Mouse (Mus musculus) ES-Bruce4 (cell line): ENCODE data around the gene Dmd. TPM values are rescaled to one million over a fixed set of nuclear protein-coding genes. Genes with fewer than 3 reads are reported as not detected.

ENCODE experiments used
- H3K27ac ChIP-seq: 2 replicates; pipeline ENCODE4 v1.5.1; 2012; ENCODE audit warnings: low read length, inconsistent platforms; ENCODE audit not compliant: insufficient read depth
- H3K27me3 ChIP-seq: 2 replicates; pipeline ENCODE4 v1.6.1; 2012; ENCODE audit warnings: mild to moderate bottlenecking, low read length, inconsistent platforms; ENCODE audit not compliant: control insufficient read depth, poor library complexity, insufficient read depth, severe bottlenecking
- H3K36me3 ChIP-seq: 2 replicates; pipeline ENCODE4 v1.6.1; 2012; ENCODE audit warnings: inconsistent platforms, mild to moderate bottlenecking, low read length, moderate library complexity; ENCODE audit not compliant: control insufficient read depth, poor library complexity, insufficient read depth, severe bottlenecking
- H3K4me1 ChIP-seq: one replicate; pipeline ENCODE4 v1.8.1; 2011; ENCODE audit warnings: low read length; ENCODE audit not compliant: control insufficient read depth, insufficient read depth
- H3K4me3 ChIP-seq: 2 replicates; pipeline ENCODE4 v1.5.1; 2011; ENCODE audit warnings: low read depth, mild to moderate bottlenecking, low read length
- H3K9ac ChIP-seq: 2 replicates; pipeline ENCODE4 v1.6.1; 2012; ENCODE audit warnings: low read depth, mild to moderate bottlenecking, inconsistent platforms; ENCODE audit not compliant: poor library complexity, severe bottlenecking
- H3K9me3 ChIP-seq: replicated peaks from 2 replicates; pipeline ENCODE4 v1.6.1; 2012; ENCODE audit warnings: mild to moderate bottlenecking, low read length, inconsistent platforms; ENCODE audit not compliant: control insufficient read depth, poor library complexity, insufficient read depth, severe bottlenecking
- CTCF ChIP-seq: IDR thresholded peaks from one replicate; pipeline ENCODE4 v1.8.1; 2011; ENCODE audit warnings: low read depth, low read length
- EP300 ChIP-seq: IDR thresholded peaks from 2 replicates; pipeline ENCODE4 v1.6.1; 2011; ENCODE audit warnings: low read depth, low read length; ENCODE audit not compliant: insufficient read depth
- POLR2A ChIP-seq: IDR thresholded peaks from one replicate; pipeline ENCODE4 v1.8.1; 2011; ENCODE audit warnings: low read length; ENCODE audit not compliant: insufficient read depth
- polyA plus RNA-seq: library from polyadenylated mRNA; stranded (reverse); fragments of >200 nt; gene quantifications from 2 replicates; pipeline ENCODE4 v1.2.4, GENCODE M21; 2011; ENCODE audit warnings: low read depth; ENCODE audit not compliant: missing spikeins, insufficient read depth, insufficient read length

The Dmd gene
- polyA plus RNA-seq, 1 experiment, result 29.5 TPM

- Histone ChIP-seq H3K9me3 (no peaks in the 10 kb centered on the region), H3K4me1 (no peaks in the 10 kb centered on the region), H3K9ac (no peak overlapping the region), H3K36me3 (no peaks in the 10 kb centered on the region), H3K4me3 (no peak overlapping the region), H3K27me3 (no peaks in the 10 kb centered on the region), H3K27ac (no peak overlapping the region)
- no peak for TF ChIP-seq CTCF
- TF ChIP-seq EP300, result no peak
- TF ChIP-seq POLR2A, result no peak
Observed at GRCm38 (mm10) chrX:83220563-83220962, 271.9 kb downstream of the Dmd start.

- Histone ChIP-seq H3K27me3 (no peaks in the 10 kb centered on the region), H3K4me1 (no peaks in the 10 kb centered on the region), H3K9me3 (no peaks in the 10 kb centered on the region), H3K36me3 (no peaks in the 10 kb centered on the region), H3K27ac (no peak overlapping the region), H3K4me3 (no peak overlapping the region), H3K9ac (no peak overlapping the region)
- TF ChIP-seq CTCF (no peak), POLR2A (no peak), EP300 (no peak)
Observed at GRCm38 (mm10) chrX:83221050-83221449, 272.4 kb downstream of the Dmd start.

DNA sequence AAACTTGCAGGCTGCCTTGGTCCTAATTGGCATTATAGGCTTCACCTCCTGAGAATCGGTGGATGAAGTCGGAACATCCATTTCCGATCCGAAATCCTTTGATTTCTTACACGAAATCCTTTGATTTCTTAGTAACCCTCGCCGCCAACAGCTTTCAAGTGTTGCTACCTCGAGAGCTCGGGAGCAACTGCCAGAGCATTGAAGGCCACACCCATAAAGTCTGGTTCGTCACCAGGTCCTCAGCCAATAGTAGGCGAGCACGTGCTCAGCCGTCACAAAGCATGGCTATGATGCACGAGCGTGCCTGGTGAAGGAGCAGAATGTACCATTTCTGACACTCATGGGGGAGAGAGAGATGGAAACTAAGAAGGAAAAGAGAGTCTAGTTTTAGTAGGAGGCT is 538.9 kb downstream of the Dmd start, which contains the start of gene Tsga8:
TSS of gene Tsga8 (minus strand) at position 327 of the 400 bp plus-strand sequence.
- Histone ChIP-seq H3K4me1 (no peaks in the 10 kb centered on the region), H3K9me3 (no peaks in the 10 kb centered on the region), H3K4me3 (no peak within 1 kb of the TSS), H3K27ac (no peak within 1 kb of the TSS), H3K27me3 (no peaks in the 10 kb centered on the region), H3K9ac (no peak within 1 kb of the TSS), H3K36me3 (no peaks in the 10 kb centered on the region)
- no peak for TF ChIP-seq EP300

DNA sequence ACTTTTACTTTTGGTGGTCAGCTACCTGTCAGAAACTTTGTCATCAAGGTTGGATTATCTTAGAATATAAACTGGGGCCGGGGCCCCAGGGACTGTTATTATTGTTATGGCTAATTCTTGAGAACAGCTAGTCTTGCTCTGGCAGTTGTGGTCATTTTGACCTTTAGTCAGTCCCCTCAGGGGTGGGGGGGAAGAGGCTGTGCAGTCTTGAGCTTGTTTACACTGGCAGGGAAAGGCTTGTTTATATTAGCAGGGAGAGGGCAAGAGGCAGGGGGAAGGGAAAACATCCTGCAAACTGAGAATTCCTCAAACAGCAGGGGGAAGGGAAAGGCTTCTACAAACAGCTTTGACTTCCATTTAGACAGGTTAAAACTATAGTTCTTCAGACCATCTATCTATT is 726.3 kb downstream of the Dmd start:
- H3K27me3 ChIP-seq, result no peaks in the 10 kb centered on the region
- H3K9ac ChIP-seq, result no peak overlapping the region
- no peaks in the 10 kb centered on the region for H3K4me1 ChIP-seq
- H3K9me3 ChIP-seq, result no peaks in the 10 kb centered on the region
- H3K27ac ChIP-seq, result no peak overlapping the region
- no peak overlapping the region for H3K4me3 ChIP-seq
- H3K36me3 ChIP-seq, result no peaks in the 10 kb centered on the region
- TF ChIP-seq CTCF, result no peak
- no peak for TF ChIP-seq POLR2A
- no peak for TF ChIP-seq EP300

DNA sequence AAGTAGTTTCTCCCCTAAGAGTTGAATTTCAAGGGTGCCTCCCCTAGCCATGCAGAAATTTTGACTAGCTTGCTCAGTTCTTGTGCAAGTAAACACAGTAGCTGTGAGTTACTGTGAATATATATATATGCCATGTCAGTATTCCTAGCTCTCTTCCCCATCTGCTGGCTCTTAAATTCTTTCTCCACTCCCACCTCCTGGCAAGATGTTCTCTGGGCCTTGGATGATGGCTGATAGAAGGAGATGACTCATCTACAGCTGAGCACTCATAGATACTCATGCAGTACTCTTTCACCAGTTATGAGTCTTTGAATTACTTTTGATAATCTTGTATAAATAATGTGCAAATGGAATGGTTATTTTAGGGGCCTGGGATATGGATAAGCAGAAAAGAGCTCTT is 737.9 kb downstream of the Dmd start:
- no peaks in the 10 kb centered on the region for H3K4me1 ChIP-seq
- no peaks in the 10 kb centered on the region for H3K9me3 ChIP-seq
- no peak for TF ChIP-seq POLR2A
- H3K27me3 ChIP-seq, result no peaks in the 10 kb centered on the region
- no peaks in the 10 kb centered on the region for H3K36me3 ChIP-seq
- no peak overlapping the region for H3K4me3 ChIP-seq
- no peak overlapping the region for H3K27ac ChIP-seq
- no peak overlapping the region for H3K9ac ChIP-seq

DNA sequence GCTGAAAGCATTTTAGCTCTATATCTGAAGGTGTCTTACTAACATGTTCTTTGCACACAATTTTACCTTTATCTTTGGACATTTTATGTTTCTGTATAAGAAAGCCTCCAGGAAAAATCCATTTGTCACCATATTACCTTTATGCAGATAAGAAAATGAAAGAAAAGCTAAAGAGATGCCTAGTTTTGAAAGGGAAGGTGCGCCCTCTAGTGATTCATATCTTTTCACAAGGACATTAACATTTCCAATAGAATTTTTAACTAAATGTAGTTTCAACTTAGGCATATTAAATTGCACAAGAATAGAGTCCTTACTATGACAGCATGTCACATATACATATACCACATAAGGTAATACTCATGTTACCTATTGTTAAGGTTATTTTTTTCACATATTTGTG is 791.9 kb downstream of the Dmd start:
- Histone ChIP-seq H3K9ac (no peak overlapping the region), H3K36me3 (no peaks in the 10 kb centered on the region), H3K27me3 (no peaks in the 10 kb centered on the region), H3K4me3 (no peak overlapping the region), H3K9me3 (no peaks in the 10 kb centered on the region), H3K27ac (no peak overlapping the region), H3K4me1 (no peaks in the 10 kb centered on the region)
- TF ChIP-seq POLR2A, result no peak
- no peak for TF ChIP-seq EP300
- TF ChIP-seq CTCF, result no peak
